8 mouse cellular contexts compared by ENCODE assay signal in the genomic region with DNA sequence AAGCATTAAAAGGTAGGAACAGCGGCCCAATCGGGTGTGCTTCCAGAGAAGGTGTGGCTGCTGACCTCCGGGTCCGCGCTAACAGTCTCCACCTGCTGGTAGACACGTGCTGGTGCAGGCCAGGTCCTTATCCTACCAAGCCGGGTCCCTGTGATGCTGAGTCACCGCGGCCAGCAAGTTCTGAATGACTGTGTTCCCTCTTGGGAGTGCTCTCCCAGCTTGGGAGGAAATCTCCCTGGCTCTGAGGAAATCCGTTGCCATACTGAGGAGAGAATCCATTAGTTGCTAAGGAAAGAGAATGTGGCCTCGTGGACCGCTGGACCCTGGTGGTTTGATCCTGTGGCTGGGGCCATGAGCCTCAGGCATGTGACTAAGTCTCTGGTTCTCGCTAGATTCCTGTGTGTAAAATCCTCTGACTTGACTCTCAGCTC.
A peak's percentile ranks its signal among the peaks of the same experiment; 100 is the strongest.
DNase-seq lines count a peak whose midpoint lies in the region; ATAC-seq and TF ChIP-seq lines count a peak whose summit lies in the region.

No protein-coding gene starts in this region.

- peak; percentile 92 for TF ChIP-seq CTCF in ES-Bruce4 (IDR thresholded peaks at IDR 0.05; ENCODE audit: low read depth, low read length)
- peak; percentile 93 for TF ChIP-seq CTCF in heart, postnatal 0 days (IDR thresholded peaks at IDR 0.05; ENCODE audit: low read depth)
- peak; percentile 95 for TF ChIP-seq CTCF in layer of hippocampus, adult 2 months (conservative IDR thresholded peaks at IDR 0.05)

- H3K4me1 ChIP-seq in ES-Bruce4 (ENCODE audit: control insufficient read depth, insufficient read depth, low read length): peaks cover 3% of the 10 kb centered on the region
- H3K4me1 ChIP-seq in embryonic facial prominence, embryonic 14.5 days (ENCODE audit: control insufficient read depth, insufficient read depth, low read length): no peaks in the 10 kb centered on the region
- H3K4me1 ChIP-seq in heart, postnatal 0 days (ENCODE audit: control insufficient read depth, insufficient read depth): no peaks in the 10 kb centered on the region

- no peaks in the 10 kb centered on the region for H3K9me3 ChIP-seq in ES-Bruce4 (replicated peaks; ENCODE audit: control insufficient read depth, insufficient read depth, low read length, poor library complexity, severe bottlenecking)
- H3K9me3 ChIP-seq in embryonic facial prominence, embryonic 14.5 days (ENCODE audit: control insufficient read depth, low read length): 0 out of 2 replicates have a peak, but pooled peaks cover 5% of the 10 kb centered on the region
- 0 out of 2 replicates have a peak, but pooled peaks cover 4% of the 10 kb centered on the region for H3K9me3 ChIP-seq in heart, postnatal 0 days (replicated peaks; ENCODE audit: control insufficient read depth, low read length)

- H3K27ac ChIP-seq in ES-Bruce4 (ENCODE audit: insufficient read depth, low read length): peak overlapping the region; percentile 67
- H3K27ac ChIP-seq in embryonic facial prominence, embryonic 14.5 days (replicated peaks; ENCODE audit: low read depth, low read length): no peak overlapping the region
- H3K27ac ChIP-seq in heart, postnatal 0 days (ENCODE audit: low read depth): no peak overlapping the region
- no peak overlapping the region for H3K27ac ChIP-seq in layer of hippocampus, adult 2 months

- 0 out of 2 replicates have a peak overlapping the region, but pooled peaks have one; percentile 14 for H3K9ac ChIP-seq in ES-Bruce4 (ENCODE audit: low read depth, poor library complexity, severe bottlenecking)
- no peak overlapping the region for H3K9ac ChIP-seq in embryonic facial prominence, embryonic 14.5 days (ENCODE audit: low read depth, low read length)
- H3K9ac ChIP-seq in heart, postnatal 0 days (replicated peaks; ENCODE audit: low read depth, low read length): no peak overlapping the region

- ATAC-seq in embryonic facial prominence, embryonic 14.5 days (ENCODE audit: low read depth): 0 out of 2 replicates have a peak, but pooled peaks have one; percentile 33
- peak; percentile 91 for ATAC-seq in heart, postnatal 0 days (ENCODE audit: insufficient read depth, low read depth)

- no peak for TF ChIP-seq POLR2A in ES-Bruce4 (IDR thresholded peaks at IDR 0.05; ENCODE audit: insufficient read depth, low read length)

- H3K27me3 ChIP-seq in ES-Bruce4 (ENCODE audit: control insufficient read depth, insufficient read depth, low read length, poor library complexity, severe bottlenecking): no peaks in the 10 kb centered on the region
- no peaks in the 10 kb centered on the region for H3K27me3 ChIP-seq in embryonic facial prominence, embryonic 14.5 days (replicated peaks; ENCODE audit: control insufficient read depth, insufficient read depth, low read length)
- no peaks in the 10 kb centered on the region for H3K27me3 ChIP-seq in heart, postnatal 0 days (ENCODE audit: control insufficient read depth, insufficient read depth, low read length)

- no peak overlapping the region for H3K4me2 ChIP-seq in embryonic facial prominence, embryonic 14.5 days (ENCODE audit: low read depth, low read length)
- H3K4me2 ChIP-seq in heart, postnatal 0 days (ENCODE audit: low read depth, low read length): no peak overlapping the region

- H3K4me3 ChIP-seq in ES-Bruce4 (ENCODE audit: low read depth, low read length): no peak overlapping the region
- no peak overlapping the region for H3K4me3 ChIP-seq in embryonic facial prominence, embryonic 14.5 days (ENCODE audit: low read depth, low read length)
- no peak overlapping the region for H3K4me3 ChIP-seq in heart, postnatal 0 days (ENCODE audit: low read depth, low read length)
- no peak overlapping the region for H3K4me3 ChIP-seq in layer of hippocampus, adult 2 months

- TF ChIP-seq EP300 in ES-Bruce4 (IDR thresholded peaks at IDR 0.05; ENCODE audit: insufficient read depth, low read depth, low read length): peak; percentile 82
- 0 out of 2 replicates have a peak, but pooled peaks have one; percentile 53 for TF ChIP-seq EP300 in heart, postnatal 0 days (IDR thresholded peaks at IDR 0.05; ENCODE audit: low read depth)

- 27% methylated on average over 13 of the region's 13 CpGs for WGBS in embryonic facial prominence, embryonic 14.5 days
- 11% methylated on average over 13 of the region's 13 CpGs for WGBS in heart, postnatal 0 days

- DNase-seq in adrenal gland, postnatal 36 days: peak; percentile 91 to 93
- peak; percentile 79 for DNase-seq in embryonic facial prominence, embryonic 14.5 days (ENCODE audit: low spot score)
- DNase-seq in heart, postnatal 0 days (ENCODE audit: low spot score): peak; percentile 91
- DNase-seq in layer of hippocampus, adult 2 months (ENCODE audit: low spot score in 2 of 2): peak; percentile 44 to 75
- peak; percentile 91 to 93 for DNase-seq in lung, adult 18-20 months
- peak; percentile 80 for DNase-seq in retina, embryonic 14.5 days (ENCODE audit: low spot score)
- peak; percentile 91 for DNase-seq in thymus, postnatal 4 days

- no peaks in the 10 kb centered on the region for H3K36me3 ChIP-seq in ES-Bruce4 (ENCODE audit: control insufficient read depth, insufficient read depth, low read length, poor library complexity, severe bottlenecking)
- no peaks in the 10 kb centered on the region for H3K36me3 ChIP-seq in embryonic facial prominence, embryonic 14.5 days (ENCODE audit: control insufficient read depth, insufficient read depth, low read length)
- H3K36me3 ChIP-seq in heart, postnatal 0 days (replicated peaks; ENCODE audit: control insufficient read depth, insufficient read depth, low read length): no peaks in the 10 kb centered on the region
